Mouse (Mus musculus): ENCODE measurements around the gene Aen. TPM values are rescaled to one million over a fixed set of nuclear protein-coding genes. Genes with fewer than 3 reads are reported as not detected.

Aen gene
- polyA plus RNA-seq, 1 experiment, result 9.3 TPM

DNA sequence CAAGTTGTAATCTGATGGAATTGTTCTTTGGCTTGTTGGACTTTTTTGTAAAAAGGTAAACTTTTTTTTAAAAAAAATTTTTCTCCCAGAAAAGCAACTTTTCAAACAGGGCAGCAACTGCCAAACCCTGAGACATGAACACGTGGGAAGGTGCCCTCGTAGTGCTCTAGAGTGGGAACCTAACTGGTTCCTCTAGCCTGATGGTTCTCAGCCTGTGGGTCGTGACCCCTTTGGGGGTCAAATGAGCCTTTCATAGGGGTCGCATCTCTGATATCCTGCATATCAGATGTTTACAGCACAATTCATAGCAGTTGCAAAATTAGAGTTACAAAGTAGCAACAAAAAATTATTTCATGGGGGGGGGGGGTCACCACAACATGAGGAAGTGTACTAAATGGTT is 15.6 kb downstream of the Aen start:
- peaks cover 7% of the 10 kb centered on the region for H3K4me1 ChIP-seq (ENCODE audit: control insufficient read depth, insufficient read depth, low read length)
- TF ChIP-seq CTCF (IDR thresholded peaks at IDR 0.05; ENCODE audit: control insufficient read depth, insufficient read depth, insufficient replicate concordance, low read depth, low read length) (no peak), POLR2A (IDR thresholded peaks at IDR 0.05; ENCODE audit: control insufficient read depth, low read depth, low read length) (no peak)
- H3K36me3 ChIP-seq (ENCODE audit: control insufficient read depth, insufficient read depth, low read length), result no peaks in the 10 kb centered on the region
- no peak overlapping the region for H3K4me3 ChIP-seq (ENCODE audit: control insufficient read depth, low read depth, low read length)
- no peak overlapping the region for H3K27ac ChIP-seq (ENCODE audit: control insufficient read depth, insufficient read depth, low read depth, low read length)
- H3K27me3 ChIP-seq (ENCODE audit: control insufficient read depth, insufficient read depth, low read length), result no peaks in the 10 kb centered on the region

GRCm38 (mm10) chr7:78912253-78912973 is 16.8 kb downstream of the Aen start:
- Histone ChIP-seq H3K4me3 (ENCODE audit: control insufficient read depth, low read depth, low read length) (peak overlapping the region; percentile 60), H3K27ac (ENCODE audit: control insufficient read depth, insufficient read depth, low read depth, low read length) (0 out of 2 replicates have a peak overlapping the region, but pooled peaks have one; percentile 43), H3K36me3 (ENCODE audit: control insufficient read depth, insufficient read depth, low read length) (no peaks in the 10 kb centered on the region), H3K4me1 (ENCODE audit: control insufficient read depth, insufficient read depth, low read length) (peaks cover 7% of the 10 kb centered on the region), H3K27me3 (ENCODE audit: control insufficient read depth, insufficient read depth, low read length) (no peaks in the 10 kb centered on the region)
- TF ChIP-seq POLR2A (IDR thresholded peaks at IDR 0.05; ENCODE audit: control insufficient read depth, low read depth, low read length) (no peak), CTCF (IDR thresholded peaks at IDR 0.05; ENCODE audit: control insufficient read depth, insufficient read depth, insufficient replicate concordance, low read depth, low read length) (no peak)

DNA sequence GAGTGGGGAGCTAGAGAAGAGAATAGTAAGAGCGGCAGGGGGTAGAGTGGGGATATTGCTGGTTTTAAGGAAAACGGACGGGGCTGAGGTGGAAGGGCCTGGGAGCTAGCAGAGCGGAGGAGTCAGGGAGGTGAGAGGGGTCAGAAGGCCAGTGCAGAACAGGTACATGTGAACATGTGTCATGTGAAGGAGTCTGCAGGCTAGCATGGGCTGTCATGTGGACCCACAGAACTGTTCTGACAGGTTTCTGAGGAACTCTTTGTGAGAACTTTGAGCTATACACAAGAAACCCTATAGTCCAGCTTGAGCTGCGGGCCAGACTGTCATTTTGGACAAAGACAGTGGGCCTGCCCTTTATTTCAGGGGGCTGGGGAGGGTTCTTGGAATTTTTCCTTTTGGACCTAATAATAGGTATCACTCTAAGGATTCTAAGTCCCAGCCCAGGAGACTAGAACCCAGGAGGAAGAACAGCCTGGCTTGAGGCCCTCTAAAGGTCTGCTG is 17.4 kb downstream of the Aen start, which contains the start of gene Isg20:
Gene Isg20, plus strand, starts transcription at position 451 of the 501 bp plus-strand sequence.
- TF ChIP-seq CTCF (IDR thresholded peaks at IDR 0.05; ENCODE audit: control insufficient read depth, insufficient read depth, insufficient replicate concordance, low read depth, low read length), result no peak
- TF ChIP-seq POLR2A (IDR thresholded peaks at IDR 0.05; ENCODE audit: control insufficient read depth, low read depth, low read length), result no peak
- Histone ChIP-seq H3K27ac (ENCODE audit: control insufficient read depth, insufficient read depth, low read depth, low read length) (0 out of 2 replicates have a peak within 1 kb of the TSS, but pooled peaks have one; percentile 43), H3K4me1 (ENCODE audit: control insufficient read depth, insufficient read depth, low read length) (peaks cover 7% of the 10 kb centered on the region), H3K4me3 (ENCODE audit: control insufficient read depth, low read depth, low read length) (peak within 1 kb of the TSS; percentile 72), H3K27me3 (ENCODE audit: control insufficient read depth, insufficient read depth, low read length) (no peaks in the 10 kb centered on the region), H3K36me3 (ENCODE audit: control insufficient read depth, insufficient read depth, low read length) (no peaks in the 10 kb centered on the region)

DNA sequence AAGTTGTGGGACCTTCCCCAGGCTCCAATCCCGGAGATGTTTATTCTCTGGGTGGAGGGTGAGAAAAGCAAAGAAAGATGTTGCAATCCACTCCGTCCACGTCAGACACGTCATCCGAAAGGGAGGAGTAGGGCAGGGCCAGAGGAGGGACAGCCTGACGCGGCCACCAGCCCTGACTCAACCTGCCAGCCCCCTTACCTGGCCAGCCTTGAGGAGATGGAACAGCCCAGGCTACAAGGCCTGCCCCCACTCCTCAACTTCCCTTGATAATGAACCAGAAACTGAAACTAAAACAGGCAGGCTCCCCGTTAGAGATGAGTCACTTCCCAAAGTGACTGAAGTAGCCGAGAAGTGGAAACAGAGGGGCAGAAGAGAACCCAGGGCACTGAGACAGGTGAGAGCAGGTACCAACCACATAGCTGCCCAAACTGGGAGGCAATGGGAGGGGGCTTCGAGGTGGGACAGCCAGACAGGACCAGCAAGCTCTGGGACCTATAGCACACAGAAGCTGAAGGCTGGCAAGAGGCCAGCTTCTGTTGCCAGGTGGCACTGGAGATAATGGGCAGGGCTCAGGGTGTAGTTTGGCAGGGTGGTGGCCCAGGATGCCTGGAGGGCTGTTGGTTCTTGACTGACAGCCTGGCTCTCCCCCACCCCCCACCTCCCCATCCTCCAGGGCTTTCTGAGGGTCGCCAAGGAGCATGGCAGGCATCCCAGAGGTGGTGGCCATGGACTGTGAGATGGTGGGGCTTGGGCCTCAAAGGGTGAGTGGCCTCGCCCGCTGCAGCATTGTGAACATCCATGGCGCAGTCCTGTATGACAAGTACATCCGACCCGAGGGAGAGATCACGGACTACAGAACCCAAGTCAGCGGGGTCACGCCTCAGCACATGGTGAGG is 18.2 kb downstream of the Aen start:
- TF ChIP-seq POLR2A (IDR thresholded peaks at IDR 0.05; ENCODE audit: control insufficient read depth, low read depth, low read length) (no peak), CTCF (IDR thresholded peaks at IDR 0.05; ENCODE audit: control insufficient read depth, insufficient read depth, insufficient replicate concordance, low read depth, low read length) (no peak)
- Histone ChIP-seq H3K36me3 (ENCODE audit: control insufficient read depth, insufficient read depth, low read length) (no peaks in the 10 kb centered on the region), H3K4me1 (ENCODE audit: control insufficient read depth, insufficient read depth, low read length) (peaks cover 7% of the 10 kb centered on the region), H3K27ac (ENCODE audit: control insufficient read depth, insufficient read depth, low read depth, low read length) (no peak overlapping the region), H3K4me3 (ENCODE audit: control insufficient read depth, low read depth, low read length) (peak overlapping the region; percentile 72), H3K27me3 (ENCODE audit: control insufficient read depth, insufficient read depth, low read length) (no peaks in the 10 kb centered on the region)

GRCm38 (mm10) chr7:78914545-78914845 is 18.8 kb downstream of the Aen start:
- no peaks in the 10 kb centered on the region for H3K36me3 ChIP-seq (ENCODE audit: control insufficient read depth, insufficient read depth, low read length)
- TF ChIP-seq CTCF (IDR thresholded peaks at IDR 0.05; ENCODE audit: control insufficient read depth, insufficient read depth, insufficient replicate concordance, low read depth, low read length) (no peak), POLR2A (IDR thresholded peaks at IDR 0.05; ENCODE audit: control insufficient read depth, low read depth, low read length) (no peak)
- no peaks in the 10 kb centered on the region for H3K27me3 ChIP-seq (ENCODE audit: control insufficient read depth, insufficient read depth, low read length)
- peaks cover 7% of the 10 kb centered on the region for H3K4me1 ChIP-seq (ENCODE audit: control insufficient read depth, insufficient read depth, low read length)
- H3K27ac ChIP-seq (ENCODE audit: control insufficient read depth, insufficient read depth, low read depth, low read length), result no peak overlapping the region
- peak overlapping the region; percentile 72 for H3K4me3 ChIP-seq (ENCODE audit: control insufficient read depth, low read depth, low read length)

GRCm38 (mm10) chr7:78914896-78915510 is 19.3 kb downstream of the Aen start:
- peaks cover 7% of the 10 kb centered on the region for H3K4me1 ChIP-seq (ENCODE audit: control insufficient read depth, insufficient read depth, low read length)
- TF ChIP-seq CTCF (IDR thresholded peaks at IDR 0.05; ENCODE audit: control insufficient read depth, insufficient read depth, insufficient replicate concordance, low read depth, low read length), result no peak
- no peak for TF ChIP-seq POLR2A (IDR thresholded peaks at IDR 0.05; ENCODE audit: control insufficient read depth, low read depth, low read length)
- H3K27ac ChIP-seq (ENCODE audit: control insufficient read depth, insufficient read depth, low read depth, low read length), result no peak overlapping the region

More at GRCm38 (mm10) chr7:78914896-78915510, 19.3 kb downstream of the Aen start:
- no peaks in the 10 kb centered on the region for H3K27me3 ChIP-seq (ENCODE audit: control insufficient read depth, insufficient read depth, low read length)
- no peaks in the 10 kb centered on the region for H3K36me3 ChIP-seq (ENCODE audit: control insufficient read depth, insufficient read depth, low read length)
- peak overlapping the region; percentile 72 for H3K4me3 ChIP-seq (ENCODE audit: control insufficient read depth, low read depth, low read length)
